Mouse (Mus musculus) CD4-positive helper T cell, adult 2 months (primary cell): ENCODE results near the gene Pih1h3b.

Source experiments
- DNase-seq: peaks from one replicate; pipeline ENCODE4 v3.0.0-alpha.2; 2012; ENCODE audit warnings: low read depth, missing footprints, low spot score

The Pih1h3b gene

DNA sequence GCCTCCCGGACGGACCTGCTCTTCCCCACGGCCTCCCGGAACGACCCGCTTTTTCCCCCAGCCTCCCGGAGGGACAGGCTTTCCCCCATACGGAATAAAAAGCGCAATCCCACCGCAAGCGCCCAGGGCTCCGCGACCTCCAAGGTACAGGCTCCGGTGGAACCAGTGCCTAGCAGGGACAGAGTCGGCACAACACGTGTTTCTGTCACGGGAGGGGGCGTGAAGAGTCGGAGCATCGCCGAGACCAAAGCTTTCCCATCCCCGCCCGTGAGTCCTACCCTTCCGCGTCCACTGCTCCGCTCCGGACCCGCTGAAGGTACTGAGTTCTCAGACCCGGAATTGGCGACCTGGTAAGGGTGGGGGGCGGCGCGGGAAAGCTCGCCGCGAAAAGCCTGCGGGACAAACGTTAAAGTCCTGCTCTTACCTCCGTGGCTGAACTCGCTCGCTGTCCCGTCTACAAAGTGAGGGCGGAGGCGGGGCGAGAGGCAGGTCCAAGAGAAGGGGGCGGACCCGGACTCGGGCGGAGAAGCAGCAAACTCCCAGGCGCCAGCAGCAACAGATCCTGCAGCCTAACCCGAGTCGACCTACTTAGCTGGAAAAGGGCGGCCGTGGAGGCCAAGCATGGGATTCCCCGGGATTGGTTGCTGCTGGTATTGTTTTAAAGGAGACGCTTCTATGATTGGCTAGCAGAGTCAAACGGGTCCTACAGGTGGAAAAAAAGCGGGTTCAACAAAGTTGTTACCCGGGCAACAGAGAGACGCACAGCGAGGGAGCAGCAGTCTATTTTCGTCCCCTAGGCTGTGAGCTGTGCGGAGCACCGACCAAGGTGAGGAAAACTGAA lies at the start of gene Pih1h3b, which contains the start of gene Nup62cl:
TSS of gene Pih1h3b (plus strand) at position 745 of the 841 bp plus-strand sequence.
TSS of gene Nup62cl (minus strand) at position 578 of the 841 bp plus-strand sequence.
- DNase-seq, result peak; percentile 36

DNA sequence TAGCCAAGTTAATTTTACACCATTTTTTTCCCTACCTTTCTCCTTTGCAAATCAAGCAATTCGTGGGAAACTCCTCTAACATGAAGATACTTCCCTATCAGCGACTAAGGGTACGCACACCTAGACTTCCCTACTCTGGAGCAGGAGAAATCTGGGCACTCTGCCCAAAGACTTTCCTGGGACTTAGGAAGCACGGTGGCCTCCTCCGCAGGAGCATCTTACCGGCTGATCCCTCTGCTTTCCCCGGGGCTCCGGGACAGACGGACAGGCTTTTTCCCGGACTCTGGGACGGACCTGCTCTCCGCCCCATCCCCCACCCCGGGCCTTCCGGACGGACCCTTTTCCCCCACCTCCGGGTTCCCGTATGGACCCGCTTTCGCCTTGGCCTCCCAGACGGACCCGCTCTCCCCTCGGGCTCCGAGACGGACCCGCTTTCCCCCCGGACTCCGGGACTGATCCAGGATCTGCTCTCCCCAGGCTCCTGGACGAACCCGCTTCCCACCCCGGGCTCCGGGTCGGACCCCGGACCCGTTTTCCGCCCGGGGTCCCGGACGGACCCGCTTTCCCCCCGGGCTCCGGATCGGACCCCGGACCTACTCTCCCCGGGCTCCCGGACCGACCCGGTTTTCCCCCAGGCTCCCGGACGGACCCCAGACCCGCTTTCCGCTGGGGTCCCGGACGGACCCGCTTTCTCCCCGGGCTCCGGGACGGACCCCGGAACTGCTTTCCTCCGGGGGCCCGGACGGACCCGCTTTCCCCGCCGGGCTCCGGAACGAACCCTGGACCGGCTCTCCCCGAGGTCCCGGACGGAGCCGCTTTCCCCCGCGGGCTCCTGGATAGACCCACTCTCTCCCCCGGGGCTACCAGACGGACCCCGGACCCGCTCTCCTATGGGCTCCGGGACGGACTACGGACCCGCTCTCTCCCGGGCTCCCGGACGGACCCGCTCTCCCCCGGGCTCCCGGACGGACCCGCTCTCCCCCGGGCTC lies 1.5 kb upstream of the Pih1h3b start:
- DNase-seq, result peak; percentile 0

DNA sequence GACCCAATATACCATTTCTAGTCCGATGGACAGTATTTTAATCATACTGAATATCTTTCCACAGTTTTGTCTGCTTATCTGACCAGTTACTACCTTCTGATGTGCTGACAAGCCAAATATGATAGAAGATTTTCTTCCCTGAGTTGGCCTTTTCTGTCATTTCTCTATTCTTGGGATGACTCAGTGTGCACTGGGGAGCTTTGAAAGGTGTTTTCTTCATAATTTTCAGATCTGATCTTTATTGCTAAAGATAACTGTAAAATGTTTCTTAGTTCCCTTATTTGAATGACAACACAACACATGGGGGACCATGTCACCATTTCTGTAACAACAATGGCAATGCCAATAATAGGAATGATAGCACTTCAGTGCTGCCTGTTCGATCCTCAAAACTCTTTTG lies 19.9 kb downstream of the Pih1h3b start:
- DNase-seq, result no peak

DNA sequence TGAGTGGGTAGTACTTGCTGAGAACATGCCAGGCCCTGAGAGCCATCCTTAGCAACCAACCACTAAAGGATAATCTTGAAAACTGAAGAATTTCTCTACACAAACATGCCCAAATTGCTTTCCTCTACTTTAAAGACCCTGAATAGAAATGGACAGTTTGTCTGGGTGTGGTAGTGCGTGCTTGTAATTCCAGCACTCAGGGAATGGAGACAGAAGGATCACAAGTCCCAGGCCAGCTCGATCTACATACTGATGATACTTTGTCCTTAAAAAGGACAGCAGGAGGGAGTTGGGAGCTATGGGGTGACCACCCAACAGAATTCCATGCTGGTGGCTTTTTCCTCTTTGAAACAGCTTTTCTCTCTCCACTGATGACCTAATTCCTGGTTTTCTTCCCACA lies 31.4 kb downstream of the Pih1h3b start:
- no peak for DNase-seq
